In genomic region chr12:89812550-89813207, GRCm38 (mm10) we compare ENCODE assay signal across 8 mouse cellular contexts.
DNase-seq lines count a peak whose midpoint lies in the region; ATAC-seq and TF ChIP-seq lines count a peak whose summit lies in the region.

No protein-coding gene starts in this region.

- peak overlapping the region; percentile 36 for H3K4me3 ChIP-seq in testis, adult 2 months (ENCODE audit: control insufficient read depth, low read depth, low read length)
- H3K4me3 ChIP-seq in liver, embryonic 12.5 days, result peak overlapping the region; percentile 25

- H3K4me2 ChIP-seq in liver, embryonic 12.5 days, result peak overlapping the region; percentile 54

- no peaks in the 10 kb centered on the region for H3K27me3 ChIP-seq in testis, adult 2 months (ENCODE audit: control insufficient read depth, insufficient read depth, low read length)
- H3K27me3 ChIP-seq in liver, embryonic 12.5 days (replicated peaks), result peaks cover 35% of the 10 kb centered on the region

- TF ChIP-seq POLR2A in testis, adult 2 months (IDR thresholded peaks at IDR 0.05; ENCODE audit: control insufficient read depth, low read depth, low read length), result no peak

- no peak overlapping the region for H3K9ac ChIP-seq in liver, embryonic 12.5 days

- intact Hi-C loops in gastrocnemius, postnatal 36 days (cut with DNase I), result no loop called here

- no peak overlapping the region for H3K27ac ChIP-seq in testis, adult 2 months (ENCODE audit: control insufficient read depth, insufficient read depth, low read depth, low read length)
- no peak overlapping the region for H3K27ac ChIP-seq in liver, embryonic 12.5 days

- no peaks in the 10 kb centered on the region for H3K9me3 ChIP-seq in liver, embryonic 12.5 days (replicated peaks)

- no peaks in the 10 kb centered on the region for H3K36me3 ChIP-seq in testis, adult 2 months (ENCODE audit: control insufficient read depth, insufficient read depth, low read length)
- no peaks in the 10 kb centered on the region for H3K36me3 ChIP-seq in liver, embryonic 12.5 days

- peak; percentile 11 for DNase-seq in gastrocnemius, postnatal 10 days
- no peak for DNase-seq in gastrocnemius, postnatal 36 days
- DNase-seq in testis, postnatal 14 days (ENCODE audit: low spot score), result no peak
- peak; percentile 45 for DNase-seq in testis, postnatal 10 days (ENCODE audit: low spot score)
- DNase-seq in natural killer cell, adult 2 months (ENCODE audit: low spot score in 2 of 2), result no peak

- WGBS in liver, embryonic 12.5 days (ENCODE audit: insufficient replicate concordance), result under 1% methylated on average over 17 of the region's 17 CpGs

- TF ChIP-seq CTCF in testis, adult 2 months (IDR thresholded peaks at IDR 0.05; ENCODE audit: control insufficient read depth, insufficient read depth, insufficient replicate concordance, low read depth, low read length), result no peak

- peaks cover 6% of the 10 kb centered on the region for H3K4me1 ChIP-seq in testis, adult 2 months (ENCODE audit: control insufficient read depth, insufficient read depth, low read length)
- no peaks in the 10 kb centered on the region for H3K4me1 ChIP-seq in liver, embryonic 12.5 days

- no peak for ATAC-seq in liver, embryonic 12.5 days
- no peak for ATAC-seq in granulocyte monocyte progenitor cell, adult 5-6 weeks (replicated peaks; ENCODE audit: poor library complexity, severe bottlenecking)

Comparison
In these comparisons a context has a peak if more than half of its experiments do, and no peak if none do; other contexts are left out.
1. DNase-seq: peak in gastrocnemius, postnatal 10 days (single experiment) and testis, postnatal 10 days (single experiment); none in gastrocnemius, postnatal 36 days (0 of 2), testis, postnatal 14 days (single experiment) and natural killer cell, adult 2 months (0 of 2).